Mouse (Mus musculus): ENCODE data around the gene Kcnj16.

Kcnj16 gene

GRCm38 (mm10) chr11:110967762-110968135 lies at the start of gene Kcnj16:
Gene Kcnj16 (plus strand): TSS chr11:110968033.
- no peak for DNase-seq (ENCODE audit: low spot score in 2 of 2)

- no peak for DNase-seq (ENCODE audit: low spot score in 2 of 2)
These were observed 48.9 kb upstream of the Kcnj16 start for GRCm38 (mm10) chr11:110918808-110919465.

DNA sequence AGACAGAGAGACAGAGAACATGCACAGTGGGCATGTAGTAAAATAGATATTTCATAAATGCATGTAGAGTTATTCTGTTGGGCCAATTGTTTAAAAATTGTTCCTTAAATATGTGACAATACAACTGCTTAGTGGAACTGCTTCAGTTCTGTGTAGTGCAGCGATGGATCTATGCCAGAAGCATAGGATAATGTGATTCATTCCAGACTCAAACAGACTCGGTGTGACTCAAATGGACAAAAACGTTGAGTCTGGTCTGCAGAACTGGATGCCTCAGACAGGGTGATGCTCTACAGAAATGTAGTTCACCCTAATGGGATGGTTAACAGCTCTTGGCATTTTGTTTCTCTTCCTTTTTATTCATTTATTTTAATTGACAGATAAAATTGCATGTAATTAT lies 32.1 kb upstream of the Kcnj16 start:
- no peak for DNase-seq (ENCODE audit: low spot score in 2 of 2)

DNA sequence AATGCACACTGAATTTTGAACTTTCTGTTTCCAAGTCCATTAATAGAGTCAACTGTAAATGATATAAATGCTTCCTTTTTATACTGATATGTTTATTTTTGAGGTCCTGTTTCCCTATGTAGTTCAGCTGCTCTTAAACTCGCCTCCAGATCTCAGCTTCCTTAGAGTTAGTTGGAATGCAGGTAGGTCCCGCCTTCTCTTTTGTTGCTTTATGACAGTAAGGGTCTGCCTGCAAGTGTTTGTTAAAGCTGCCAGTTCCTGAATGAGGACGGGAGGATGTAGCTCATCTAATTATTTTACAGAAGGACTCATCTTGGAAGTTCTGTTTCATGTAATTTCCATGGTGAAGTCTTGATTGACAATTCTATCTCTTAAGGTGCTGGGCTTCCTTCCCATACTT lies 25.6 kb upstream of the Kcnj16 start:
- no peak for DNase-seq (ENCODE audit: low spot score in 2 of 2)

GRCm38 (mm10) chr11:110942695-110943135 lies 25.1 kb upstream of the Kcnj16 start:
- DNase-seq (ENCODE audit: low spot score in 2 of 2): no peak

DNA sequence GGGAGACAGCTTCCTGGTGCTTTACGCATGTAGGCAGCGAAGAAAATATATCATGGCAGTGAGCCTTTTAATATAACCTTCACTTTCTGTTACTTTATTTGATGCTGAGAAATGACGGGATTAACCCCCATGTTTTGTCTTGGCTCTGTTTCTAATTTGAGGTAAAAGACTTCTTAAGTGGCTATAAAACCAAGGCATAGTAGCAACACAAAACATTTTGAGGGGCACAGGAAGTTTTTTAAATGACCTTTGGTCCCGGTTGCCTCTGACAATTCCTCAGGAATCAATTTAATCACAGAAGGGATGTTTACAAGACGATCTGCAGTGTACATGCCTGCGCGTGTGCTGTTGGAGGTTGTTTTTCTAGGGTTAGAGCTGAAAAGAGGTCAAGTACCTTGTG lies 11.2 kb upstream of the Kcnj16 start:
- no peak for DNase-seq (ENCODE audit: low spot score in 2 of 2)

- no peak for DNase-seq (ENCODE audit: low spot score in 2 of 2)
These were observed 6.2 kb upstream of the Kcnj16 start for GRCm38 (mm10) chr11:110961592-110962021.

DNA sequence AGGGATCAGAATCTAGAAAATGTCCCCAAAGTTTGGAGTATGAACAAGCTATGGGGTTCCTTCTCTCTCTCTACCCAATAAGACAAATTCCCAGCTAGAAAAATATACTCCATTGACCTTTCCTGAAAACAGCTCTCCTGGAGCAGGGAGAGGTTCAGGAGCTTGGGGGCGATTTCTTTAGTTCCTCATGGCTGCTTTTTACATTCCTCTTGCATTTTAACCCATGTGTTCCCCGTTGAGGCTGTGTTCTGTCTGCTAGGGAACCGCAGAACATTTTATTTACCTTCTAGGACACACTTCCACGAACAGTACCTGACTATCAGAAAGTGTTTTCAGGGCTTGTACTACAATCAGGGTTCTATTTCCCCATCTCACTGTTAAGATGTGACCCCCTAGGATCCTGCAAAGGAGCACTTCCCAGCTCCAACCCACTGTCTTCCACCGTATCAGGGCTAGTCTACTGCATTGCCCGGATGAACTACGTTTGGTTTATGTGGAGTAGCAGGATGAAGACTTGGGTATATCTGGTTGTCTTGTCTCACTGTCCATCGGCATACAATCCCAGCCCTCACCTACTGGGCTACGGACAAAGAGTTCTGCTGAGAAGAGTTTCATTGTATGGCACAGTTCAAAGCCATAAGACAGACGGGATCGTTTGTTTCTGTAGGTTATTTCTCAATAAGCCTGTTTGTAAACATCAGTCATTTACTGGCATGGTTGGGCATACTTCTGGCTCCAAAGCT lies 643 bp upstream of the Kcnj16 start:
- no peak for DNase-seq (ENCODE audit: low spot score in 2 of 2)

DNA sequence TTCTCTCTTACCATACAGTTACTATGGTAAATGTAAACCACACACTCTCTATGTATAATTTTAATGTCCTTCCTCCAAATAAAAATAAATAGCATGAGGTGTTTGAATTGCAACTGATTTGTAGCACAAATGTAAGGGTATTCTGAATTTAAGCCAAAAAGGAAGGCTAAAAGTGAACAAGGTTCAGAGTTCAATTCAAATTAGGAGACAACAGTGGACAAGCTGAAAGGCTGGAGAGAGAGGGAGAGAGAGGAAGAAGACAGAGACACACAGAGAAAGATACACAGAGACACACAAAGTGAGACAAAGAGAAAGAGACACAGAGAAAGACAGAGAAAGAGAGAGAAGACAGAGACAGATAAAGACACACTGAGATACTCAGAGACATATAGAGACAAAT lies 1.1 kb downstream of the Kcnj16 start:
- no peak for DNase-seq (ENCODE audit: low spot score in 2 of 2)

- no peak for DNase-seq (ENCODE audit: low spot score in 2 of 2)
These were observed 17.7 kb downstream of the Kcnj16 start for GRCm38 (mm10) chr11:110985508-110985907.

GRCm38 (mm10) chr11:110985949-110986348 lies 18.1 kb downstream of the Kcnj16 start:
- no peak for DNase-seq (ENCODE audit: low spot score in 2 of 2)

DNA sequence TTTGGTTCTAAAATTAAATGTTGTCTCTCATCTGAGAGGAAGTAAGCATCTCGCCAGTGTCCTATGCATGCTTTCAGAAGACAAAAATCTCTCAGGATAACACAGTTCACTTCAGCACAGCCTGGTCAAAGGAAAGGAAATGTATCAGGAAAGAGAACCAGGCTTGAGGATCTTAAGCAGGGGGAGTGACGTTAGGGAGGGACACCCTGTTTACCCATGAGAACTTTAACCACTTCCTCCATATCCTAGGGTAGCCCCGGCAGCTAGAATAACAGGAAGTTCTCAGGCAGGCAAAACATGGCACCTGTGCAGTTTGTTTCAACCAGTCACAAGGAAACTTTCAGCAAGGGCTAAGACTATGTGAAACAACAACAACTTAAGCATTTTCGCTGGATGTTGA lies 25.8 kb downstream of the Kcnj16 start:
- DNase-seq (ENCODE audit: low spot score in 2 of 2): no peak

GRCm38 (mm10) chr11:110997211-110997610 lies 29.4 kb downstream of the Kcnj16 start:
- DNase-seq (ENCODE audit: low spot score in 2 of 2): peak; percentile 11 to 22

DNA sequence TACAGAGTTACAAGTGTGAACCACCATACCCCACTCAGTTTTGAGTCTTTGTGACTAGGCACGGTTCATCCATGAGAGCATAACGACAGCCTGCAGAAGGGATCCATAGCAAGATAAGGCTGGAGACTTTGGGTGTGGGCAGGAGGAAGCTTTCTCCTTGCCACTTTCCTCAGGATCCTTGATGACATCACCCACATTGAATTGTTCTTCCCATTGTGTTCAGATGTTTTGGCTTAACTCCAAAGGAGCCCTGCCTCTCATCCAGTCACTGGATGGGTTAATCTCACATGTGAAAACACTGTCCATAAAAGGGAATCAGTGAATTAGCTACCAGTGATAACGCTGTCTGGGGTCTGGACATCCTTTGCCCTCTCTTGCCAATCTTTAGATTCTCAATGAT lies 37.3 kb downstream of the Kcnj16 start:
- DNase-seq (ENCODE audit: low spot score in 2 of 2): no peak

DNA sequence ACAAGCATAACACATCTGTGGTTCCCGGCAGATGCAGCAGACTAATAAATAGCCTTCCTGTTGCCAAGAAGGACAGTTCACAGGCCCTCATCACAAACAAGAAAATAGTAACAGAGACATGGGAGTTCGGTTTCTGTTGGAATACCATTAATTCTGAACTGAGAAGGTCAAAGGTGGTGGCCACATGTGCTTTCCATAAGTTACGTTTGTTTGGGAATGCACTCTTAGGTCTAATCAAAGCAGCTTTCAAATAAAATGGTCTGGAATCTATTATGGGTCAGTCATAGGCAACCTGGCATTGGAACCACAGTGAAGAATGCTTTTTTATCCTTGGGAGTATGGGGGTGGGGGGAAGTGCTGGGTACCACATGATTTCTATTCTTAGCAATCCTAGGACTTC lies 41.6 kb downstream of the Kcnj16 start:
- DNase-seq (ENCODE audit: low spot score in 2 of 2): no peak

GRCm38 (mm10) chr11:111016206-111016605 lies 48.4 kb downstream of the Kcnj16 start:
- DNase-seq (ENCODE audit: low spot score in 2 of 2): no peak

DNA sequence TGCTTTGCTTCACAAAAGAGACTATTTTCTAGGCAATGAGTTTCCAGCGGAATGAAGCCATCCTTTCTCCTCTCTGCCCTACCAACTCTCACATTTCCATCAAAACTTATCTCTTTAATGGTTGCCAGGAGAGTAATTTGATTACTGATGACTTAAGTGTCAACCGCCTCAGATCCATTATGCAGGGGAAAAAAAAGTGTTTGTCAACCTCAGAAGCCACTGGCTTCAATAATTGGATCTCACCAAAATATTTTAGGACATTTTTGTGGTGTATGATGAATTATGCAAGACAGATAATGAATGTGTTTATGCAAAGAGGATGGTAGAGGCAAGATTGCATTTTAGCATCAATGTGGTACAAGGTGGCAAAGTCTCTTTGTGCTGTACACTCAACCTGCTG lies 52.4 kb downstream of the Kcnj16 start:
- DNase-seq (ENCODE audit: low spot score in 2 of 2): no peak

DNA sequence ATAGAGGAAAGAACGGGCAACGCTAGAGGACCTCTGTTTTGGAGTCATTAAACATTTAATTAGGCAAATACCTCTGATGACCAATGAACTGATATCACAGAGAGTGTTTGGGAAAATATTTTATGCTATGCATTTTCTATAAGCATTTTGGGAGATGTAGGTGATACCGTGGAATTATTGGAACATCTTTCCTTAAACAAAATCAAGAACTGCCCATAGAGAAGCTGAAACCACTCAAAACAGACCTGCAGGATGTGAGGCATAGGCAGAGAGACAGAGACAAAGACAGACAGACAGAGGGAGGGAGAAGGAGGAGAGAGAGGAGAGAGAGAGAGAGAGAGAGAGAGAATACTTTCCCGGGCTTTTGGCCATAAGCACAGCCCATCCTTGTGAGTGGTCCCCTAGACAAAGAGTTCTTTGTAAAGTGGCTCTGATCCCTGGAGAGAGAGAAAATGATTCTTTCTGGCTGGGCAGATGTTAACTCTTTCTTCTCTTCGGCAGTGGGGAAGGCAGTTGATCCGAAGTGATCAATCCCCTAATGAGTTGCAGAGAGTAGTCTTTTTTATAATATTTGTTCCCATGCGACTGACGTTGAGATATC lies 54.9 kb downstream of the Kcnj16 start:
- no peak for DNase-seq (ENCODE audit: low spot score in 2 of 2)

GRCm38 (mm10) chr11:111042175-111042574 lies 74.3 kb downstream of the Kcnj16 start:
- DNase-seq (ENCODE audit: low spot score in 2 of 2): no peak

DNA sequence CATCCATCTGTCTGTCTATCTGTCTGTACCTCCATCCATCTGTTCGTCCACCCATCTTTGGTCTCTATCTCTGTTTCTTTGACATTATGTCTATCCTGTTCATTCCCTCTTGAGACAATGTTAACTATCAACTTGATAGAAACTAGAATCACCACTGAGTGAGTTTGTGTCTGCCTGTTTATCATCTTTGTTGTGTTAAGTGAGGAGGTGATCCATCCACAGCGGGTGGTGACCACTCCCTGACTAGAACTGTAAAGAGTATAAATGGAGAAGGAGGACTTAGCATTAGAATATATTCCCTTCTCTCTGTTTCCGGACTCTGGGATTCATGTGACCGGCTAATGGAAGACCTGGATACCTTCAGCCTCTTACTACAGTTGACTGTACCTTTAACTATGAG lies 75.5 kb downstream of the Kcnj16 start:
- no peak for DNase-seq (ENCODE audit: low spot score in 2 of 2)

DNA sequence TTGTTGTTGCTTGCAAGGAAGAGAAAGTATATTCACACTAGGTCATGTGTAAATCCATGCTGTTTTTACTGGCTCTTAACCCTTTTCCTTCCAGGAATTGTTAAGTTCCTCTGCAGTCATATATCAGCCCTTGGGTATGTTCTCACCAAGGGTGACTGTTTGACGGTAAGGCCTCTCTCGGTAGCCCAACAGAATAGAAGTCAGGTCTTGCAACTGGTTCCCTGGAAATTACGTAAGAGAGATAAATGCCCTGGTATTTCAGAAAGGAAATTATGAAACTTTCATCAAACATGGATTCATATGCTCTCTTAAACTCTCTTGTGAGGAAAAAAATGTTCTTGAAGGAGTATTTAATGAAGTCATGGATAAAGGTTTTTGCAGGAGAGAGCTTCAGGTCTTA lies 86.4 kb downstream of the Kcnj16 start:
- DNase-seq (ENCODE audit: low spot score in 2 of 2): no peak

DNA sequence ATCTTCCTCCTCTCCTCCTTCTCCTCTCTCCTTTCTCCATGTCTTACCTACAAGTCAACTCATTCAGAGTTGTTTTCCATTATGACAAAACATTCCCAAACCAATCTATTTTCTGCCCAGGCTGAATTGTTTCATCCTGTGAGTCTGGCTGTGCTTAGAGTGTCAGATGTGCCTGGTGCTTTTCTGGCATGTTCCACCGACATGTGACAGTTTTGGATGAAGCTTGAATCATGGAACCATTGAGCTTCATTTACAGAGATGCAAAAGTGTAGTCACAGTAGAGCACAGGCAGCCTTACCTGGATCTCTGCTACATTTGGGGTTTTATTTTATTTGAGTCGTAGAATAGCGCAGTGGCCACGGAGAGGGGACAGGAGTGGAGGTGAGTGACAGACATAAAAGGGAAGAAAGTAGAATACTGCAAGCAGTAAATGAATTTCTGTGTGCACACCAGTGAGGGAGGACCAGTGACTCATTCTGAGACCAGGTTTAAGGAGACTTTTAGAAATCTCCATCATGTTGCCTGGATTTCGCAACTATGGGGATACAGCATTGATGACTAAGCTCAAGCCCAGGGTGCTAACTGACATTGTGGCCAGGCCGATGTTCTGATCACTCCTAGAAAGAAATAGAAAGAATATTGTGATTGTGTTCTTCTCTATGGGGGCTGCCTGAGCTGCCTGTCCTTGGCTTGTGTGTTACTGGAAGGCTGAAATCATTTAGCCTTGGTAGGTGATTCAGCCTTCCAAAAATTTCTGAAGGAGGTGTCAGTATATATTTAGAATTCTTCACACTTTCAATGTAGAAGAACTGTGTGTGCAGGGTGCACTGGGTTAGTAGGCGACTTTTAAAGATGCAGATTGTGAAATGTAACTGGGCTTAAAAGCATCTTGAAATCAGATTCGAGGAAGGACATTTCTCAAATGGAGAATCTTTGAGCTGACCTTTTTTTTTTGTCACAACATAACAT lies 87.3 kb downstream of the Kcnj16 start:
- no peak for DNase-seq (ENCODE audit: low spot score in 2 of 2)
